Mouse (Mus musculus): Measurements from ENCODE around the gene Shmt2. TPM values are rescaled to one million over a fixed set of nuclear protein-coding genes. Genes with fewer than 3 reads are reported as not detected.

Gene Shmt2
- polyA plus RNA-seq, 1 experiment = 169 TPM

DNA sequence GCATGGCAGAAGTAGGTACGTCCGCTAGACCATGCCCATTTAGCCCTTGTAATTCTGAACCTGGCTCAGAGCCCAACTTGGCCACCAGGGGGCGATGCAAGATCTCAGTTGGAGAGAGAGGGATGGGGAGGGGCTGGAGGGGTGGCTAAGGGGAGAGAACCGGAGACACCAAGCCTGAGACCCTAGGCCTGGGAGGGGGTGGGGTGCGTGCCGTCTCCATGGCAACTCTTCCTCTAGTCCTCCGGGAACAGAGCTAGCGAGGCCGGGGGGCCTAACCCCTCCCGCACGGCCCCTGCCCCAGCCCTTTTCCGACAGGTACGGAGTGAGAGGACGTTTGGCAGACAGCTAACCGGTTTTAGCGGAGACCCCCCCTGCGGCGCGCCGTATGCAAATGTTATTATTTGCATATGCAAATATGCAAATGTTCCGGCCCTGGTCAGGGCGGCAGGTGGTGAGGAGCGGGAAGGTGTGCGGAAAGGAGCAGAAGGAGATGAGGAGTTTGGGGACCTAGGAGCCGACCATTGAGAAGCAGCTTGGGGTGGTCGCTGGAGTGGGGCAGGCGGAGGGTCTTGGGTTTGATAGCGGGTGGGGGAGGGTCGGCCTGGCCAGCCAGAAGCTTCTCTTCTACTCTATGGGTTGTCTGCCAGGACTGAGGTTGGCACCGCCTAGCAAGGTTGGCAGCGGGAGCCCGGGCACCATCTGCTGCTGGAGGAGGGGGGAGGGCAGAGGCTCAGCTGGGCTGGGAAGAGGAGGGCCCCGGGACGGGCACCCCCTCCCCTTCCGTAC lies 13.0 kb downstream of the Shmt2 start:
- H3K4me3 ChIP-seq (ENCODE audit: insufficient read depth, low read length) = no peak overlapping the region
- H3K27ac ChIP-seq (ENCODE audit: insufficient read depth, low read length) = no peak overlapping the region
- TF ChIP-seq CTCF (IDR thresholded peaks at IDR 0.05; ENCODE audit: borderline replicate concordance, insufficient read depth, low read length) (peak; percentile 63), POLR2A (IDR thresholded peaks at IDR 0.05; ENCODE audit: low read depth, low read length) (no peak)
- no peaks in the 10 kb centered on the region; the same call in none of the 2 replicates for H3K4me1 ChIP-seq (ENCODE audit: control insufficient read depth, insufficient read depth, low read length)

- TF ChIP-seq CTCF (IDR thresholded peaks at IDR 0.05; ENCODE audit: borderline replicate concordance, insufficient read depth, low read length) = peak; percentile 64; the same call in 1 of the 2 replicates
- no peak for TF ChIP-seq POLR2A (IDR thresholded peaks at IDR 0.05; ENCODE audit: low read depth, low read length)
- H3K4me1 ChIP-seq (ENCODE audit: control insufficient read depth, insufficient read depth, low read length) = no peaks in the 10 kb centered on the region; the same call in none of the 2 replicates
- H3K27ac ChIP-seq (ENCODE audit: insufficient read depth, low read length) = no peak overlapping the region
- no peak overlapping the region for H3K4me3 ChIP-seq (ENCODE audit: insufficient read depth, low read length)
Observed at GRCm38 (mm10) chr10:127508239-127508638, 14.0 kb downstream of the Shmt2 start.

DNA sequence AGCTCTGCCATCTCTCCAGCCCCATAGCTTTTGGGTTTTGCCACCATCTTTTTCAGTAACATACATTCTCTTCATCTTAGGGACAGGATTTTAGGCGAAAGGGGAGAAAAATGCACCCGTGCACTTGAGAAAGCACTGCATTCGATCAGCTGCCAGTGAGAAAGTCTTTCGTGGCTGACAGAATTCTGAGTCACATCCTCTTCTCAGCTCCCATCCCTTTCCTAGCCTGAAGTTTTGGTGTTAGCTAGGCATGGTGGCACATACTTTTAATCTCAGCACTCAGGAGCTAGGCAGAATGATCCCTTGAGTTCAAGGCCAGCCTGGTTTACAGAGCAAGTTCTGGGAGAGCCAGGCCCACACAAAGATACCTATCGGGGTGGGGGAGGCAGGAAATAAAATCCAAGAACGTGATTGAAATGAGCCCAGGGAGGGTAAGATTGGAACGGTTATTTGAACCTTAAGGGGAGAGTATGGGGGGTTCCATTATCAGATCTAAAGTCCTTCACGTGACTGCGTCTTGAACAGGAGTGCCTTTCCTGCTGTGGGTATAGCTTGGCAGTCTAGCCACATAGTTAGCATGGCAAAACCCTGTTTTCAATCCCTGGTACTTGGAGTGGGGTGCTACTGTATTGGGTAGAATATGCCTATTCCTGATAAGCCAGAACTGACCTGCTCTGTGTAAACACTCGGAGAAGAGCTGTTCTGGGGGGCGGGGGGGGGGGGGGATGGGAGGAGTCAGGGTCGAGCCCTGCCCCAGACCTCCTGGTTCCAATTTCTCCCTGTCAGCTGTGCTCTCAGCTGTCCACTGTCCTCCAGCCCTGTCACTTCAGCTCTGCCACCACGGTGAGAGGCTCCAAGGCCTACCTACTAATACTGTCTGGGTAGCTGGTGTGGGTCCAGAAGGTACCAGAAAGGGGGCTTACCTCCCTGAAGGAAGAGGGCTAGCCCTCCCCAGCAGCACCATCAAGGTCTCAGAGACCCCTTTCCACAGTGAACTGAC lies 21.1 kb downstream of the Shmt2 start, which contains the start of gene Stac3:
Stac3 (plus strand) TSS at position 793 of the 1,000 bp plus-strand sequence.
- peak within 1 kb of the TSS; percentile 89 for H3K27ac ChIP-seq (ENCODE audit: insufficient read depth, low read length)
- no peak for TF ChIP-seq CTCF (IDR thresholded peaks at IDR 0.05; ENCODE audit: borderline replicate concordance, insufficient read depth, low read length)
- TF ChIP-seq POLR2A (IDR thresholded peaks at IDR 0.05; ENCODE audit: low read depth, low read length) = no peak

GRCm38 (mm10) chr10:127500042-127500441 lies 22.2 kb downstream of the Shmt2 start:
- no peak for TF ChIP-seq CTCF (IDR thresholded peaks at IDR 0.05; ENCODE audit: borderline replicate concordance, insufficient read depth, low read length)
- TF ChIP-seq POLR2A (IDR thresholded peaks at IDR 0.05; ENCODE audit: low read depth, low read length) = no peak
- peak overlapping the region; percentile 89 for H3K27ac ChIP-seq (ENCODE audit: insufficient read depth, low read length)
- no peak overlapping the region for H3K4me3 ChIP-seq (ENCODE audit: insufficient read depth, low read length)
- H3K4me1 ChIP-seq (ENCODE audit: control insufficient read depth, insufficient read depth, low read length) = peaks cover 14% of the 10 kb centered on the region

More for the DNA sequence above, 21.1 kb downstream of the Shmt2 start, which contains the start of gene Stac3:
- Histone ChIP-seq H3K4me1 (ENCODE audit: control insufficient read depth, insufficient read depth, low read length) (peaks cover 14% of the 10 kb centered on the region), H3K4me3 (ENCODE audit: insufficient read depth, low read length) (no peak within 1 kb of the TSS)

DNA sequence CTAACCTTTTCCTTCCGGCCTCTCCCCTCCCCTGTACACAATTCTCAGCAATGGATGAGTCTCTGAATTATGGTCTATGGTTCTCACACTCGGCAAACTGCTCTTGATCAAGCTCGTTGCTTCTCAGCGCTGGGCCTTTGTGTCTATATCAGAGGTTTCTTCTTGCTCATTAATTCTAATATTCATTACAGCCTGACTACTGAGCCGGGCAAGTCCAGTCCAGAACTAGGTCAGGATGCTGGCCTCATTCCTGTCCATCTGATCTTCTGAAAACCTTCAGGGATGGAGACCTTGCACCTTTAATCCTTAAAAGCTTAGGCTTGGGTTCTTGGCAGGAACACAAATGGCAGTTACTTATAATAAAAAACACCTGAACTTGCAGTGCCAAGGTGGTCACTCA lies 22.7 kb downstream of the Shmt2 start:
- Histone ChIP-seq H3K27ac (ENCODE audit: insufficient read depth, low read length) (peak overlapping the region; percentile 89), H3K4me1 (ENCODE audit: control insufficient read depth, insufficient read depth, low read length) (peaks cover 14% of the 10 kb centered on the region), H3K4me3 (ENCODE audit: insufficient read depth, low read length) (no peak overlapping the region)
- TF ChIP-seq CTCF (IDR thresholded peaks at IDR 0.05; ENCODE audit: borderline replicate concordance, insufficient read depth, low read length) = no peak

GRCm38 (mm10) chr10:127496156-127496555 lies 26.1 kb downstream of the Shmt2 start:
- no peak overlapping the region for H3K27ac ChIP-seq (ENCODE audit: insufficient read depth, low read length)
- H3K4me3 ChIP-seq (ENCODE audit: insufficient read depth, low read length) = no peak overlapping the region
- H3K4me1 ChIP-seq (ENCODE audit: control insufficient read depth, insufficient read depth, low read length) = peaks cover 12% of the 10 kb centered on the region
- TF ChIP-seq CTCF (IDR thresholded peaks at IDR 0.05; ENCODE audit: borderline replicate concordance, insufficient read depth, low read length) (no peak), POLR2A (IDR thresholded peaks at IDR 0.05; ENCODE audit: low read depth, low read length) (no peak)

DNA sequence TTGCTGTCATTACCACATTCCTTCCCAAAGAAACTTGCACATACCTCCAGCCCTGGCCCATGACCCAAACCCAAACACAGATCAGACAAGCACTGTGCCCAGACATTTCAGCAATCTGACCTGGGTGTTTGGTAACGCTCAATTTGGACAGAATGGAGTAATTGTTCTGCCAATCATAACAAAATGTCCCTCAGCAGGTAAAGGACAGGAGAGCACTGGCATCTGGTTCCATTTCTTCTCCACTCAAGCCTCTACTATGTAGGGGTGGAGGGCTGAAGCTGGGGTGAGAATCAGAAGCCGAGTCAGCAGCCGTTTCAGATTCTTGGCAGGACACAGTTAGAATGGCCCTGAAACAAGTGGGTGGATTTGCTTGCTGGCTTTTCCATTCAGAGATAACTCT lies 30.1 kb downstream of the Shmt2 start:
- TF ChIP-seq POLR2A (IDR thresholded peaks at IDR 0.05; ENCODE audit: low read depth, low read length) (no peak), CTCF (IDR thresholded peaks at IDR 0.05; ENCODE audit: borderline replicate concordance, insufficient read depth, low read length) (no peak)
- Histone ChIP-seq H3K4me1 (ENCODE audit: control insufficient read depth, insufficient read depth, low read length) (no peaks in the 10 kb centered on the region), H3K27ac (ENCODE audit: insufficient read depth, low read length) (peak overlapping the region; percentile 47), H3K4me3 (ENCODE audit: insufficient read depth, low read length) (no peak overlapping the region)

- H3K27ac ChIP-seq (ENCODE audit: insufficient read depth, low read length) = no peak overlapping the region
- H3K4me3 ChIP-seq (ENCODE audit: insufficient read depth, low read length) = no peak overlapping the region
- H3K4me1 ChIP-seq (ENCODE audit: control insufficient read depth, insufficient read depth, low read length) = no peaks in the 10 kb centered on the region
- TF ChIP-seq POLR2A (IDR thresholded peaks at IDR 0.05; ENCODE audit: low read depth, low read length) (no peak), CTCF (IDR thresholded peaks at IDR 0.05; ENCODE audit: borderline replicate concordance, insufficient read depth, low read length) (no peak)
Observed at GRCm38 (mm10) chr10:127491128-127491512, 31.1 kb downstream of the Shmt2 start.

All from embryonic fibroblast, embryonic 13.5 days (primary cell).